ENCODE assay signal across 9 mouse cellular contexts in the genomic region with DNA sequence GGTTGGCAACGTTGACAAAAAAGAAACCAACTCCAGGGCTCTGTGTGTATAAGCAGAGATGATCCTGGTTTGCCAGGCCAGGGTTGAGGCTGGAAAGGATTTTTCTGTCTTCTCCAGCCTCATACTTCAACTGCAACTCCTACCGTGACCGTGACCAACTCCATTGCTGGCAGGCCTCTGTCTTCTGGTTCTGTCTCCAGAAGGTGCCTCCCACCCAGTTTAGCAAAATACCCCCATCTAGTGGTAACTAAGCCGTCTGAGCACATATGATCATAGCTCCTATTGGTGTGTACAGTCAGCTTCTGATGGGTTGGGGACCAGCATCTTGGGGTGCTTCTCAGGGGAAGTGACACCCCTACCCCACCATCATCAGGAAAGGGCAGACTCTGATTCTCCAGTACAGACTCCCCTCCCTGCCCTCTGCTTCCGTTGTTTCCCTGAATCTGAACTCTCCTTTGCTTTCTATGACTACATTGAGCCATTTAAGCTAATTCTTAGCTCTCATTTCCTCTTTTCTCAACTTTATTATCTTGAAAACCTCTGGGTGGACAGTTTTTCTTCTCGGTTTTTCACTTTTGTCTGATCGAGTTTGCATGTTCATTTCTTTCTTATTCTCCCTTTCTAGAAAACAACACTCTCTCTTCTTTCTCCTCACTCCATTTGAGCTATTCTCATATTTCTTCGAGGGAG.
A peak's percentile ranks its signal among the peaks of the same experiment; 100 is the strongest.
DNase-seq lines count a peak whose midpoint lies in the region; ATAC-seq and TF ChIP-seq lines count a peak whose summit lies in the region.
"Had no signal": no experiment of that assay in that cellular context is flagged by ENCODE, and none has a peak within 500 bp of the region (broad histone marks: within the 10 kb centered on the region; RNA-seq: fewer than 3 reads in every experiment).

No protein-coding gene starts in this region.

- peaks cover 23% of the 10 kb centered on the region for H3K79me2 ChIP-seq in myocyte (ENCODE audit: control insufficient read depth, insufficient read depth)

- H3K36me3 ChIP-seq in lung, postnatal 0 days (ENCODE audit: insufficient read depth, low read length): no peaks in the 10 kb centered on the region
- H3K36me3 ChIP-seq in myocyte (ENCODE audit: control insufficient read depth, insufficient read depth): no peaks in the 10 kb centered on the region
- H3K36me3 ChIP-seq: liver, embryonic 13.5 days had no signal

- DNase-seq in gastrocnemius, adult 2 months: no peak
- DNase-seq in gastrocnemius, adult 8-10 months (ENCODE audit: low spot score in 2 of 2): no peak
- peak; percentile 76 for DNase-seq in lung, postnatal 0 days (ENCODE audit: low spot score)
- DNase-seq in lung, adult 2 months: no peak
- DNase-seq in spleen, adult 18-20 months: no peak
- no peak for DNase-seq in heart, adult 8-10 months (ENCODE audit: low spot score)
- DNase-seq: liver, embryonic 13.5 days had no signal

- WGBS in lung, postnatal 0 days: 57% methylated on average over 8 of the region's 8 CpGs
- 49% methylated on average over 8 of the region's 8 CpGs for WGBS in lung, adult 2 months

- TF ChIP-seq EP300 in lung, postnatal 0 days (IDR thresholded peaks at IDR 0.05): no peak

- H3K9ac ChIP-seq in lung, postnatal 0 days (replicated peaks; ENCODE audit: low read depth): no peak overlapping the region
- H3K9ac ChIP-seq: liver, embryonic 13.5 days had no signal

- H3ac ChIP-seq in myocyte (ENCODE audit: control insufficient read depth, insufficient read length): no peak overlapping the region

- H3K4me1 ChIP-seq in lung, postnatal 0 days (ENCODE audit: insufficient read depth, low read depth, low read length): no peaks in the 10 kb centered on the region
- H3K4me1 ChIP-seq in lung, adult 2 months (ENCODE audit: control insufficient read depth, insufficient read depth, low read length): no peaks in the 10 kb centered on the region
- H3K4me1 ChIP-seq: liver, embryonic 13.5 days had no signal

- TF ChIP-seq CTCF in gastrocnemius, adult 2 months (IDR thresholded peaks at IDR 0.05): peak; percentile 60
- peak; percentile 77 for TF ChIP-seq CTCF in lung, postnatal 0 days (IDR thresholded peaks at IDR 0.05)
- no peak for TF ChIP-seq CTCF in lung, adult 2 months (IDR thresholded peaks at IDR 0.05; ENCODE audit: insufficient read depth, low read length)

- peak; percentile 30; the same call in 1 of the 2 replicates for ATAC-seq in lung, postnatal 0 days
- ATAC-seq in common myeloid progenitor, adult 5-6 weeks (replicated peaks; ENCODE audit: low read depth, poor library complexity, severe bottlenecking): peak; percentile 93

- H3K4me3 ChIP-seq in gastrocnemius, adult 2 months: no peak overlapping the region
- no peak overlapping the region for H3K4me3 ChIP-seq in lung, postnatal 0 days (ENCODE audit: low read depth, low read length)
- H3K4me3 ChIP-seq in lung, adult 2 months (replicated peaks; ENCODE audit: extremely low read depth, low read depth, low read length): no peak overlapping the region
- no peak overlapping the region for H3K4me3 ChIP-seq in myocyte
- H3K4me3 ChIP-seq: liver, embryonic 13.5 days had no signal

- no peaks in the 10 kb centered on the region for H3K27me3 ChIP-seq in lung, postnatal 0 days (replicated peaks; ENCODE audit: insufficient read depth, low read length)
- no peaks in the 10 kb centered on the region for H3K27me3 ChIP-seq in myocyte (ENCODE audit: control insufficient read depth, insufficient read depth, insufficient read length)
- H3K27me3 ChIP-seq: liver, embryonic 13.5 days had no signal

- intact Hi-C loops in gastrocnemius, adult 2 months (cut with DNase I): loop anchor here (5.0 kb wide), 1 partner anchor 116 kb away; no protein-coding TSS in a partner anchor

- no peak for TF ChIP-seq POLR2A in lung, adult 2 months (IDR thresholded peaks at IDR 0.05; ENCODE audit: borderline replicate concordance, extremely low read depth, low read depth, low read length)
- no peak for TF ChIP-seq POLR2A in myocyte (IDR thresholded peaks at IDR 0.05; ENCODE audit: insufficient read length, low read depth)

- no peaks in the 10 kb centered on the region for H3K9me3 ChIP-seq in lung, postnatal 0 days (ENCODE audit: low read length)
- H3K9me3 ChIP-seq: liver, embryonic 13.5 days had no signal

- peak overlapping the region; percentile 9; the same call in 1 of the 2 replicates for H3K27ac ChIP-seq in gastrocnemius, adult 2 months
- no peak overlapping the region for H3K27ac ChIP-seq in lung, postnatal 0 days (ENCODE audit: low read length)
- H3K27ac ChIP-seq: liver, embryonic 13.5 days had no signal

- H3K4me2 ChIP-seq in lung, postnatal 0 days (replicated peaks; ENCODE audit: low read depth, low read length): no peak overlapping the region
- H3K4me2 ChIP-seq in myocyte (ENCODE audit: low read depth): no peak overlapping the region
- H3K4me2 ChIP-seq: liver, embryonic 13.5 days had no signal

TF ChIP-seq in myocyte, 11 proteins besides CTCF, POLR2A, EP300 and RAD21:
- TF ChIP-seq POLR2AphosphoS2 (IDR thresholded peaks at IDR 0.05; ENCODE audit: insufficient read length, low read depth): no peak
- TF ChIP-seq TCF3 (IDR thresholded peaks at IDR 0.05; ENCODE audit: insufficient read length, low read depth): no peak
- TF ChIP-seq MYOD1 (IDR thresholded peaks at IDR 0.05; ENCODE audit: control insufficient read depth in 1 of 3, insufficient read length in 2 of 3, low read depth in 2 of 3): no peak
- TF ChIP-seq SRF (IDR thresholded peaks at IDR 0.05; ENCODE audit: control insufficient read depth, insufficient read length, low read depth): peak; percentile 29
